Mouse (Mus musculus): ENCODE data around the gene Gab3. TPM values are rescaled to one million over a fixed set of nuclear protein-coding genes. Genes with fewer than 3 reads are reported as not detected.

Gene Gab3
- polyA plus RNA-seq, 1 experiment: 0.01 TPM

Other genes with a start within 250 kb of the Gab3 start
- gene Gm5936, start 248.3 kb downstream of the Gab3 start, polyA plus RNA-seq (2012; fragmentation: generic; extraction: Trizol): not detected
- 39.2 TPM for gene Dkc1, start 10.4 kb upstream of the Gab3 start, polyA plus RNA-seq (2012; fragmentation: generic; extraction: Trizol)
- gene Mpp1, start 45.6 kb upstream of the Gab3 start, polyA plus RNA-seq (2012; fragmentation: generic; extraction: Trizol): 35.5 TPM
- gene Smim9, start 78.3 kb upstream of the Gab3 start, polyA plus RNA-seq (2012; fragmentation: generic; extraction: Trizol): not detected

All from C2C12 (cell line).